Mouse (Mus musculus) lung, embryonic 16.5 days (tissue): ENCODE data around the gene Gm45837. TPM values are rescaled to one million over a fixed set of nuclear protein-coding genes. Genes with fewer than 3 reads are reported as not detected.

Experiments used
- ATAC-seq: fragments of 200-750 bp; cut with Nextera tagmentation; 2 replicates; pipeline ENCODE4 v1.8.0; 2017; ENCODE audit warnings: low read depth, mild to moderate bottlenecking, moderate library complexity
- H3K27ac ChIP-seq: fragments of 300-500 bp; sonication (generic); 2 replicates; pipeline ENCODE4 v1.5.1; 2014; ENCODE audit warnings: mild to moderate bottlenecking, control low read depth, low read length
- H3K27me3 ChIP-seq: fragments of 300-500 bp; sonication (generic); 2 replicates; pipeline ENCODE4 v1.6.1; 2014; ENCODE audit warnings: low read depth, low read length, mixed read lengths; ENCODE audit not compliant: control insufficient read depth, insufficient read depth
- H3K36me3 ChIP-seq: fragments of 300-500 bp; sonication (generic); 2 replicates; pipeline ENCODE4 v1.6.1; 2014; ENCODE audit warnings: low read length; ENCODE audit not compliant: control insufficient read depth, insufficient read depth
- H3K4me1 ChIP-seq: fragments of 300-500 bp; sonication (generic); replicated peaks from 2 replicates; pipeline ENCODE4 v1.6.1; 2014; ENCODE audit warnings: low read length, mixed read lengths; ENCODE audit not compliant: control insufficient read depth, insufficient read depth
- H3K4me2 ChIP-seq: fragments of 300-500 bp; sonication (generic); 2 replicates; pipeline ENCODE4 v1.6.1; 2014; ENCODE audit warnings: low read depth, low read length, control low read depth
- H3K4me3 ChIP-seq: fragments of 300-500 bp; sonication (generic); 2 replicates; pipeline ENCODE4 v1.5.1; 2014; ENCODE audit warnings: mild to moderate bottlenecking, low read length, control low read depth
- H3K9ac ChIP-seq: fragments of 300-500 bp; sonication (generic); 2 replicates; pipeline ENCODE4 v1.6.1; 2014; ENCODE audit warnings: low read length, control low read depth
- H3K9me3 ChIP-seq: fragments of 300-500 bp; sonication (generic); 2 replicates; pipeline ENCODE4 v1.6.1; 2016; ENCODE audit warnings: low read length; ENCODE audit not compliant: control insufficient read depth
- WGBS: fragments of 180-500 bp; shearing (Covaris S2); extraction: QIAGEN DNeasy Blood & Tissue Kit; methylation state at CpG from one replicate; pipeline ENCODE4 v1.1.7; 2014; 5-methylcytosine and 5-hydroxymethylcytosine counted together
- polyA plus RNA-seq: library from polyadenylated mRNA; unstranded; fragments of >200 nt; fragmentation: Nextera tagmentation; extraction: Ambion mirVana; gene quantifications from 2 replicates; pipeline ENCODE4 v1.2.1, GENCODE M21; 2015

Gm45837 gene
- polyA plus RNA-seq, 1 experiment from 2014 or later: 2.4 TPM

DNA sequence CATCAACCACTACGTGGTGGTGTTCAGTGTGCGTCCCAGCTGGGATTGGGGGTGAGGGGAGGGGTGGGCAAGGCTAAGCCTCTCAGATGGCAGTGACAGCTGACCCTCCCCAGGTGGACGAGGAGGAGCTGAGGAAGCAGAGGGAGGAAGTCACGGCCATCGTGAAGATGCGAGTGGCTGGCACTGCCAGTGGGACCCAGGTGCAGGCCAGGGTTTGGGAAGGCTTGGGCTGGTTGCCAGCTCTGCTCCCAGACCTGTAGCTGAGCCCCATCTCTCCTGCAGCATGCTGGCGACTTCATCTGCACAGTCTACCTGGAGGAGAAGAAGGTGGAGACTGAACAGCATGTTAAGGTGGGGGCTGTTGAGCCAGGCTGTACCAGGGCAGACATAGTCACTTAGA lies 9.2 kb upstream of the Gm45837 start:
- no peaks in the 10 kb centered on the region for H3K4me1 ChIP-seq
- H3K4me3 ChIP-seq: no peak overlapping the region
- H3K27ac ChIP-seq: no peak overlapping the region
- H3K27me3 ChIP-seq: no peaks in the 10 kb centered on the region
- peaks cover 54% of the 10 kb centered on the region for H3K36me3 ChIP-seq
- no peak overlapping the region for H3K4me2 ChIP-seq
- no peaks in the 10 kb centered on the region for H3K9me3 ChIP-seq
- WGBS: 77% methylated on average over 7 of the region's 7 CpGs
- no peak overlapping the region for H3K9ac ChIP-seq
- no peak for ATAC-seq

DNA sequence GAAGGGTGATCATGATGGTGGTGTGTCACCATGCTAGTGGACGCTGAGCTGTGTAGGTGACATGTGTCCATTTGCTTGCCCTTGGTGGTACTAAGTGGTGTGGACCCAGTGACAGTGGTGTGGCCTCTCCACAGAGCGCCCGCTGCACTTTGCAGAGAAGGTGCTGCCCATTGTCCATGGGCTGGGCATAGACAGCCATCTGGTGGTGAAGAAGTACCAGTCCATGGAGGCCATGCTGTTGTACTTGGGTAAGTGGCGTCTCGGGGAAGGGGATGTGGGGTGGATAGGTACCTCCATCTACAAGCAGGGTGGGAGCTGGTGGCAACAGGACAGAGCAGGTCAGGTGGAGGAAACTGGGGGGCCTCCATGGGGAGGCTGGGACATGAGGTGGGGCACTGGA lies 6.9 kb upstream of the Gm45837 start:
- peaks cover 59% of the 10 kb centered on the region for H3K36me3 ChIP-seq
- H3K27ac ChIP-seq: no peak overlapping the region
- ATAC-seq: no peak
- WGBS: 90% methylated on average over 5 of the region's 5 CpGs
- H3K4me1 ChIP-seq: no peaks in the 10 kb centered on the region
- no peaks in the 10 kb centered on the region for H3K9me3 ChIP-seq
- no peaks in the 10 kb centered on the region for H3K27me3 ChIP-seq
- no peak overlapping the region for H3K9ac ChIP-seq
- H3K4me3 ChIP-seq: no peak overlapping the region
- no peak overlapping the region for H3K4me2 ChIP-seq

DNA sequence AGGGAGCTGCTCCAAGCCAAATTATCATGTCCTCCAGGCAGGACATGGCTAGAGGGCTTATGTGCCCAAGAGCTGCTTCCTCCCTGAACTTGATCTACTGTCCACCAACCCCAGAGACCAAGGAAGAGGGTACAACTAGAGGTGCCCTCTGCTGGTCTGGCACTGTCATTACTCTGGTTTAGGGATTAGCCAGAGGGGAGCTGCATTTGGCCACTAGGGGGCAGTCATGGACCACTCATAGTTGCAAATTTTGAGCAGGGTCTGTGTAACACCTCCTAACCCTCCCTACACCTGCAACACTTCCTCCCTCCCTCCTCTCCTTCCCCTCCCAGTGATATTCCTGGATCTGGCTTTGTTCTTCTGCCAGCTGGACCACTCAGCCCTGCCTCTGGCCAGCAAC lies 2.1 kb downstream of the Gm45837 start:
- peak; percentile 29 for ATAC-seq
- peaks cover 27% of the 10 kb centered on the region for H3K36me3 ChIP-seq

DNA sequence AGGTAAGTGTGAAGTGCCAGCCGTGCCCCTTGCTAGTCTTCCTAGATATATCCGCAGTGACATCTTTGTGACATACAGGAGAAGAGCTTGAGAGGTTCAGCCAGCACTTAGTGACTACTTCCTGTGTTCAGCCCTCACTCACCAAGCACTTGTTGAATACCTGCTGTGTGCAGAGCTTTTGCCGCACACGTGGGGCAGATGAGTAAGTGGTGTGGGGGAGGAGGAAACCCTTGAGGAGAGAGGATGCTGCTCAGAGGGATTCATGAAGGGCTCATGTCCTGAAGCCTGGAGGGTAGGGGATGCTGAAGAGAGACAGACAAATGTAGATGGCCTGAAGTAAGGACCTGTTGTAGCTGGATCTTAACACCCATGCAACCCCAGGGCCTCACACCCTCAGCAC lies 3.5 kb downstream of the Gm45837 start:
- Histone ChIP-seq H3K4me3 (no peak overlapping the region), H3K9me3 (no peaks in the 10 kb centered on the region), H3K4me2 (no peak overlapping the region), H3K9ac (no peak overlapping the region), H3K4me1 (peaks cover 19% of the 10 kb centered on the region), H3K27me3 (no peaks in the 10 kb centered on the region; the same call in 1 of the 2 replicates), H3K27ac (no peak overlapping the region; the same call in 1 of the 2 replicates), H3K36me3 (peaks cover 15% of the 10 kb centered on the region)
- ATAC-seq: no peak
- 20% methylated on average over 4 of the region's 4 CpGs for WGBS

More for the DNA sequence above, 2.1 kb downstream of the Gm45837 start:
- Histone ChIP-seq H3K4me3 (no peak overlapping the region), H3K4me1 (peaks cover 19% of the 10 kb centered on the region), H3K4me2 (no peak overlapping the region), H3K27ac (no peak overlapping the region), H3K27me3 (no peaks in the 10 kb centered on the region), H3K9ac (no peak overlapping the region), H3K9me3 (no peaks in the 10 kb centered on the region)

DNA sequence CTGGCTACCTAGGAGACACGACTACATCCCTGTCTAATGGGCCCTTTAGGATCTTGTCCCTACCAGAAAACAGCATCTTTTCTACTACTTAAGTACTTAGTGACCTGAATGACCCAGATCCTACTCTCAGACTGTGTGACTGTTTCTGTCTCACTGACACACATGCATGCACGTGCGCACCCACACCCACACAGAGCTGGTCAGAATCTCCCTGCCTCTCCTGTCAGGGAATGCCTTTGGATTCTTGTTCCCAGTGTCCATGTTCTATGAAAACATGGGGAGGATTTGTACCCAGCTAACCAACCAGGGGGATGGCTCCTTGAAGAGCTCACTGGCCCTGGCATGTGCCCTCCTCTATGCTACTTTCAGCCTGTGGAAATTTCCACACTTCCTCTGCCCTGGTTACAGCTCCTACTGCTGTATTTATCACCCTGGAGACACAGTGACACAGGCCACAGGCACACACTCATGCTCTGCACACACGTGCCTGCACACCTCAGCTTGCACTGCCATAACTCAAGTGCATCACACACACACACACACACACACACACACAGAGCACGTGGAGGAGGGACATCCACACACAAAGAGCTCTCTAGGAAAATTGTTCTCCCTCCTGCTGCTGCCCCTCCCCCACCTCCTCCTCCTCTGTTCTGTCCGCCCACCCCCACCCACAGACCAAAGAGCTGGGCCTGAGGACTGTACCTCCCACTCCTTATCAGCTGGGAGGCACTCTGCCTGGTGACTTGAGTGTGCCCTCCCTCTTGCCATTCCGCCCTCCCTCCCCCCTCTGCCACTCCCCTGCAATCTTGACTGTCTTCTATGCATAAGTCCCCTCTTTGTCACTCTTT lies 4.2 kb downstream of the Gm45837 start:
- Histone ChIP-seq H3K4me2 (no peak overlapping the region), H3K9ac (no peak overlapping the region), H3K4me3 (no peak overlapping the region), H3K4me1 (peaks cover 19% of the 10 kb centered on the region), H3K27ac (peak overlapping the region; percentile 70), H3K9me3 (no peaks in the 10 kb centered on the region), H3K27me3 (no peaks in the 10 kb centered on the region; the same call in 1 of the 2 replicates), H3K36me3 (peaks cover 12% of the 10 kb centered on the region)
- peak; percentile 66 for ATAC-seq
- 23% methylated on average over 7 of the region's 7 CpGs for WGBS

DNA sequence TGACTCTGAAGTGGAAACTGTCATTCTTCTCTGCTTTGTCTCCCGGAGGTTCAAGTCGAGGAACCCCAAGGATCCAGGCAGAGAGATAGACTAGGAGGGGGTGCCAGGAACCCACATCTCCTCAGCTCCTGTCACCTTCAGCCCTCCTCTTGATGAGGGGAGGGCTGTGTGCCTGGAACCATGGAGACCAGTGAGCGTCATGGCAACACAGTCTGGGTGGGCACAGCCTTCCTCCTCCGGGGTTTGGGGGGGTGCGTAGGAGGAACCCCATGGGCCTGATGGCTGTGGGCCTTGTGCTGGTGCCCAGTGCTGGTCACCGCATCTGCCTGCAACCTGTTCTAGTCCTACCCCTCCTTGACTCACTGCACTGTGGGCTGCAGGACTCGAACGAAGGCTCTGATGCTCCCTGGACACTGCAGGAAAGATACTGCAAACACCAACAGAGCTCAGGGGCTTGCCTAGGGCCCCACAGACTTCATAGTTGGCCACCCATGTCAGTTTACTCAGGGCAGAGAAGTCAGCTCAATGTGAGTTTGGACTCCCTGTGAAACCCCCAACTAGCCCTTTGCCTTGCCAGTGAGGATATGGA lies 4.9 kb downstream of the Gm45837 start:
- Histone ChIP-seq H3K9me3 (no peaks in the 10 kb centered on the region), H3K4me3 (no peak overlapping the region), H3K27me3 (no peaks in the 10 kb centered on the region; the same call in 1 of the 2 replicates), H3K36me3 (peaks cover 12% of the 10 kb centered on the region), H3K4me2 (no peak overlapping the region), H3K27ac (peak overlapping the region; percentile 56; the same call in 1 of the 2 replicates), H3K4me1 (peaks cover 19% of the 10 kb centered on the region), H3K9ac (no peak overlapping the region)
- peak; percentile 9; the same call in 1 of the 2 replicates for ATAC-seq
- WGBS: 26% methylated on average over 8 of the region's 8 CpGs

DNA sequence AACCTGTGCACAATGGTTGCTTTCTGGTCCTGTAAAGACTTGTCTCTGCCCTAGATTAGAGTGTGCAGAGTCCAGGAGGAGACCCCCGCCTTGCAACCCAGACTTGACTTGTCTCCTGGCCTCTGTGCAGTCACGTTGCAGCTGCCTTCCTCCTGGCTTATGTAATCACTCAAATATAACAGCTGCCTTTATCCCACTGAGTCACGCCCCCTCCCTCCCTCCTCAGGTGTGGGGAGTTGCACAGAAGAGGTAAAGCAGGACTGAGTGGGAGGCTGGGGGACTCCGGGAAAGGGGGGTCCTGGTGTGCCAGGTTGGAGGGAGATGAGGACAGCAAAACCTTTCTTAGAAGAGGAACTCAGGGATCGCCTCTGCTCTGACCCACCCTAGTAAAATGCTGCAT lies 5.7 kb downstream of the Gm45837 start:
- WGBS: 34% methylated on average over 5 of the region's 5 CpGs
- Histone ChIP-seq H3K27me3 (no peaks in the 10 kb centered on the region; the same call in 1 of the 2 replicates), H3K4me2 (no peak overlapping the region), H3K27ac (no peak overlapping the region), H3K9ac (no peak overlapping the region), H3K4me1 (peaks cover 19% of the 10 kb centered on the region), H3K36me3 (peaks cover 6% of the 10 kb centered on the region), H3K4me3 (no peak overlapping the region), H3K9me3 (no peaks in the 10 kb centered on the region)
- ATAC-seq: no peak

DNA sequence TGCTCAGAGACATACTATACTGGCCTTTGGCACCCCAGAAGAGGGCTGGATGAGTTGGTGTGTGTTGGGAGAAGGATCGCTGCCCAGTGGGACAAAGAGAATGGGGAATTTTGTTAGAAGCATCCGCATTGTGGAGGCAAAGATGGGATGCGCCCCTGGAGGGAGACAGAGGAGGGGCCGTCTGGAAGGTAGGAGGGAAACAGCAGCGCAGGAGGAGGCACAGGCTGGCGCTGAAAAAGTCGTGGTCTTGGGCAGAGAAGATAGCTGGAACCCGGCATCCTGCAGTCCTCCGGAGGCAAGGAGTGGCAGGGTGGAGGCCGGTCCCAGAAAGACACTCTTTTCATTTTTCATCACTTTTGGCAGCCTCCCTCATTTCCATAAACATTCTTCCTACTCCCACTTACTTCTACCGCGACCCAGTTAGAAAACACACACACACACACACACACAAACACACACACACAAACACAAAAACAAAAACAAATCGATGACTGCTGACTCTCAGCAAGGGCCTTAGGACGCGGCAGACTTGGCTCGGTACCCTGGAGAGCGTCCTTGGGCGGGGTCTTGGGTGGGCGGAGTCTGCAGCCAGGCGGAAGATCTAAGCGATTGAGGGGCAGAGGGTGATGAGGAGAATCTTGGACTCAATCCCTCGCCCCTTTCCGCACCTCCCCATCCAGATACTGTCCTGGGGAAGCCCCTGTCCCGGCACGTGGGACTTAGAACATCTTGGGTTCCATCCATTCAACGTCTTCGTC lies 8.5 kb downstream of the Gm45837 start:
- Histone ChIP-seq H3K9ac (no peak overlapping the region), H3K4me3 (no peak overlapping the region), H3K4me2 (no peak overlapping the region), H3K4me1 (peaks cover 9% of the 10 kb centered on the region), H3K27ac (no peak overlapping the region), H3K27me3 (no peaks in the 10 kb centered on the region; the same call in 1 of the 2 replicates), H3K9me3 (no peaks in the 10 kb centered on the region), H3K36me3 (no peaks in the 10 kb centered on the region)
- ATAC-seq: no peak
- WGBS: 5% methylated on average over 27 of the region's 27 CpGs

DNA sequence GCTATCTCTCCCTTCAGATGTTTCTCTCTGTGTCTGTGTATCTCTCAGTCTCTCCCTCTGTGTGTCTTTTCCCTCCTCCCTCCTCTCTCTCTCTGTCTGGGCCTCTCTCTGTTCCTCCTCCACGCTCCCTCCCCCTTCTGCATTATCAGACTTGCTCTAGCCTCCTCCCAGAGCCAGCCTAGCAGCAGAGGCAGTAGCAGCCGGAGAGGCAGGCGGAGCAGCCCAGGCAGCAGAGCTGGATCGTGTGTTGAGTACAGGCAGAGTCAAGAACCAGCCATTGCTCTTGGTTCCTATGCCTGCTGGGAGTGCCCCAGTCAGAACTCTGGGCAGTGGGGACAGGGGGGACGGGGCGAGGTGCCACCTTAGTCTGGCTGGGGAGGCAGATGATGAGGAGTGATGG lies 10.8 kb downstream of the Gm45837 start, which contains the start of gene Pde2a:
Pde2a (plus strand) TSS at position 163 of the 400 bp plus-strand sequence.
- WGBS: 24% methylated on average over 6 of the region's 6 CpGs
- no peaks in the 10 kb centered on the region; the same call in 1 of the 2 replicates for H3K27me3 ChIP-seq
- H3K27ac ChIP-seq: no peak within 1 kb of the TSS
- H3K9me3 ChIP-seq: no peaks in the 10 kb centered on the region
- H3K4me2 ChIP-seq: no peak within 1 kb of the TSS
- H3K4me1 ChIP-seq: no peaks in the 10 kb centered on the region
- no peaks in the 10 kb centered on the region for H3K36me3 ChIP-seq
- H3K4me3 ChIP-seq: no peak within 1 kb of the TSS
- ATAC-seq: no peak
- no peak within 1 kb of the TSS for H3K9ac ChIP-seq
